Mouse (Mus musculus) forebrain, embryonic 14.5 days (tissue): ENCODE results near the gene Pde4c. TPM values are rescaled to one million over a fixed set of nuclear protein-coding genes. Genes with fewer than 3 reads are reported as not detected.

ENCODE experiments used
- ATAC-seq: fragments of 200-750 bp; cut with Nextera tagmentation; 2 replicates; pipeline ENCODE4 v1.8.0; 2017; ENCODE audit warnings: mild to moderate bottlenecking, moderate library complexity
- DNase-seq: peaks from one replicate; pipeline ENCODE4 v3.0.0-alpha.2; 2015; ENCODE audit warnings: low spot score
- H3K27ac ChIP-seq: fragments of 300-500 bp; sonication (generic); 2 replicates; pipeline ENCODE4 v1.5.1; 2014; ENCODE audit warnings: low read depth, mild to moderate bottlenecking, control low read depth, low read length, moderate library complexity
- H3K27me3 ChIP-seq: fragments of 300-500 bp; sonication (generic); replicated peaks from 2 replicates; pipeline ENCODE4 v1.6.1; 2014; ENCODE audit warnings: low read length, control low read depth, mixed read lengths; ENCODE audit not compliant: control insufficient read depth, insufficient read depth
- H3K36me3 ChIP-seq: fragments of 300-500 bp; sonication (generic); 2 replicates; pipeline ENCODE4 v1.6.1; 2014; ENCODE audit warnings: low read length, control low read depth; ENCODE audit not compliant: control insufficient read depth, insufficient read depth
- H3K4me1 ChIP-seq: fragments of 300-500 bp; sonication (generic); 2 replicates; pipeline ENCODE4 v1.6.1; 2014; ENCODE audit warnings: antibody characterized with exemption, low read length, control low read depth; ENCODE audit not compliant: control insufficient read depth, insufficient read depth
- H3K4me2 ChIP-seq: fragments of 300-500 bp; sonication (generic); 2 replicates; pipeline ENCODE4 v1.6.1; 2014; ENCODE audit warnings: mild to moderate bottlenecking, control low read depth, low read length
- H3K4me3 ChIP-seq: fragments of 300-500 bp; sonication (generic); 2 replicates; pipeline ENCODE4 v1.5.1; 2014; ENCODE audit warnings: low read depth, low read length, control low read depth
- H3K9ac ChIP-seq: fragments of 300-500 bp; sonication (generic); 2 replicates; pipeline ENCODE4 v1.6.1; 2014; ENCODE audit warnings: mild to moderate bottlenecking, low read length, control low read depth, moderate library complexity
- H3K9me3 ChIP-seq: fragments of 300-500 bp; sonication (generic); replicated peaks from 2 replicates; pipeline ENCODE4 v1.6.1; 2016; ENCODE audit warnings: low read length, control low read depth, mixed read lengths; ENCODE audit not compliant: control insufficient read depth
- WGBS: fragments of 180-500 bp; shearing (Covaris S2); extraction: QIAGEN DNeasy Blood & Tissue Kit; methylation state at CpG from one replicate; pipeline ENCODE4 v1.1.7; 2014; 5-methylcytosine and 5-hydroxymethylcytosine counted together
- polyA plus RNA-seq: library from polyadenylated mRNA; unstranded; fragments of >200 nt; fragmentation: Nextera tagmentation; extraction: Ambion mirVana; gene quantifications from 2 replicates; pipeline ENCODE4 v1.2.1, GENCODE M21; 2014

Gene Pde4c
- polyA plus RNA-seq, 1 experiment from 2014 or later: not detected

DNA sequence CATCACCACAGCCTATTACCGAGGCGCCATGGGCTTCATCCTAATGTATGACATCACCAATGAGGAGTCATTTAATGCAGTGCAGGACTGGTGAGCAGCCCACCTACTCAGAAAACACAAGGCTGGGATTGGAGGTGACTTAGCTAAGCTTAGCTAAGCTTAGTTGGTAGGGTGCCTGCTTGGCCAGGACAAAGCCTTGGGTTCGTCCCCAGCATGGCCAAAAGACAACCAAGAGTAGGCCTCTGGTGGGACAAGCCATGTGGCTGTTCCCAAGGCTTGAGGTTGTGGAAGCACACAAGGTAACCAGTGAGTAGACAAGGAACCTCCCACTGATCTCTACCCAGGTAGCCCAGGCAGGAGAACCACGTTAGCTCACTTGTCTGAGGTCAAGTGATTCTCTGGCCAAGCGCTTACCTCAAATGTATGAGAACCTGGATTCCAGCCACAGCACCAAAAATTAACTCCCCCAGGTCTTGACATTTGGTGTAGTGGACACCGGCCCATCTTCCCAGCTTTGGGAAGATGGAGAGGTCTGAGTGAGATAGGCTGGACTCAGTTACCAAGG is 33.0 kb downstream of the Pde4c start:
- Histone ChIP-seq H3K9ac (no peak overlapping the region), H3K4me3 (no peak overlapping the region), H3K27ac (0 out of 2 replicates have a peak overlapping the region, but pooled peaks have one; percentile 70), H3K9me3 (no peaks in the 10 kb centered on the region), H3K27me3 (no peaks in the 10 kb centered on the region), H3K4me2 (no peak overlapping the region), H3K36me3 (peaks cover 27% of the 10 kb centered on the region), H3K4me1 (peaks cover 24% of the 10 kb centered on the region)
- DNase-seq (no peak), ATAC-seq (no peak)
- WGBS: 90% methylated on average over 6 of the region's 6 CpGs

DNA sequence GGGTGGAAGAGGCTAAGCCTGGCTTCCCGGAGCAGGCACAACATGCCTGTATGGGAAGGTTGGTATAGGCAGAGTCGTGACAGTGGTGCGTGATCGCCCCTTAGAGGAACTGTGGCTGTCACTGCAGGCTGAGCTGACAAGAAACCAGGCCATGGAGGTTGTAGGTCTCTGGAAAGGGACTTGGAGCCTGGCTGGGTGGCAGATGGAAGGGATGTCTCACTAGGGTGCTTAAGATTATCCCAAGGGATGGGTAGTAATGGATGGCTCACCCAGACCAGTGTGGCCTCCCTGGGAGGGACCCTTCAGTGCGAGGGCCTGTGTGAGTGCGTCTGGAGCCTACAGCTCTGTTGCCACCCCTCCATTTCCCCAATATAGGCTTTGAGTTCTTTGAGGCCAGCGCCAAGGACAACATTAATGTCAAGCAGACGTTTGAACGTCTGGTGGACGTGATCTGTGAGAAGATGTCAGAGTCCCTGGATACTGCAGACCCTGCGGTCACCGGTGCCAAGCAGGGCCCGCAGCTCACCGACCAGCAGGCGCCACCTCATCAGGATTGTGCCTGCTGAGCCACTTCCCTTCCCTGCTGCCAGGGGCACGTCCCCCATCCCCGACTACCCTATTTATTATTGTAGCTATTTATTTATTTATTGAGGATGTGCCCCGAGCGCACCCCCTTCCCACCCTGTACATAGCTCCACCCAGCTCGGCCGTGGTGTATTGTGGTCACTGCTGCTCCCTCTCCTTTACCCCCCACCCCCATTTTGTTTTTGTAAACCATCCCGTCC is 34.2 kb downstream of the Pde4c start:
- Histone ChIP-seq H3K9me3 (no peaks in the 10 kb centered on the region), H3K27me3 (no peaks in the 10 kb centered on the region), H3K4me2 (peak overlapping the region; percentile 20; the same call in 1 of the 2 replicates), H3K36me3 (peaks cover 27% of the 10 kb centered on the region), H3K9ac (0 out of 2 replicates have a peak overlapping the region, but pooled peaks have one; percentile 21), H3K27ac (peak overlapping the region; percentile 70), H3K4me1 (peaks cover 24% of the 10 kb centered on the region), H3K4me3 (no peak overlapping the region)
- 57% methylated on average over 22 of the region's 22 CpGs for WGBS
- DNase-seq (no peak), ATAC-seq (no peak)

DNA sequence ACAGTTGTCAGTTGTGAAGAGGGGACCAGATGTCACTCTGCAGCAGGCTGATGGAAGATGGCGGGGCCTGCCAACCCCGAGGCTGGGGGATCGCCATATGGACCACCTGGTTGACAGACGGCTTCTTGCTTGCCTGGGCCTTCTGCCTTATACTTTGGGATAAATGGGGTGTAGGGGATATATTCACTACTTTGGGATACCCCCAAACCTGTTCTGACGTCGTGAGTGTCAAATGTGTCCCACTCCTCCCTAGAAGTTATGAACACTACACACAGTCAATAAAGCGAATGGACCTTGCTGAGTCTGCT is 34.7 kb downstream of the Pde4c start:
- peaks cover 24% of the 10 kb centered on the region for H3K4me1 ChIP-seq

DNA sequence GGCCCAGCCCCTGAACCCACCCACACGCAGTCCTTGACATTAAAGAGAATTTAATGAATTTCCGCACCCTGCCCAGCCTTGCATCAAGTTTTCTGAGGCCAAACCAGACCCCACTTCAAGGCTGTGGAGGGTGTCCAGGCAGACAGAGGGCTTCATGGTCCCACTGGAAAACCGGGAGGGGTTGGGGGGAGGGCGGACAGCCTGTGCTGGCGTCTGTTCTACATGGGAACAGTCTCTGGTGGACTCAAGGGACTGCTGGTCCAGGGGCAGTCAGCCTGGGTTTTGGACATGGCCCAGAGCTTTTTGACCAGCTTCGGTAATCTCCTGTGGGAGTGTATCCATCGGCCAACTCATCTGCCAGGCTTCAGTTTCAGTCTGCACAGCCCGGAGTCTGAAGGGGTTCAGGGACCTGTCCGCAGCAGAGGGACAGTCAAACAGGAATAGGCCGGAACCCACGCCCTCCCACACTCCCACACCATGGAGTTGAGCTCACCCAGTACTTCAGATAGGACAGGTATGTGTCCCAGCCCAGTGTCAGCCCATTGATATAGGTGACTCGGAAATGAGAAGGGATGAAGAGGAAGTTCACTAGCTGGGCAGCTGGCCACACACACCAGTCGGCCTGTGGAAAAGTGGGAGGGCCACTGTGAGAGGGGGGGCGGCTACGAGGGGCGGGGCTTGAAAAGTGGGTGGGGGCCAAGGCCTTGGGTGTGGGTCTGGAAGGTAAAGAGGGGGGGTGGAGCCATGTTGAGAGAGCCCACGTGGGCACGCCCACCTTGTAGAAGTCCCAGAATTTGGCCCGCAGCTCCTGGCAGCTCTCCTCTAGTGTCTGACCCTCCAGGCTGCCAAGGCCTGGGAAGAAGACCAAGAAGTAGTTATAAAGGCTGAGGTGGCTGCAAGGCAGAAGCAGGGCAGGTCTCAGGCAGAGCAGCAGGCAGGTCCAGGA is 35.4 kb downstream of the Pde4c start:
- peak overlapping the region; percentile 65 for H3K27ac ChIP-seq
- H3K9ac ChIP-seq: 0 out of 2 replicates have a peak overlapping the region, but pooled peaks have one; percentile 13
- H3K4me2 ChIP-seq: 0 out of 2 replicates have a peak overlapping the region, but pooled peaks have one; percentile 100
- H3K4me1 ChIP-seq: peaks cover 24% of the 10 kb centered on the region
- no peaks in the 10 kb centered on the region for H3K9me3 ChIP-seq
- no peak for DNase-seq
- no peak for ATAC-seq
- H3K36me3 ChIP-seq: peaks cover 27% of the 10 kb centered on the region
- WGBS: 69% methylated on average over 18 of the region's 19 CpGs
- no peak overlapping the region for H3K4me3 ChIP-seq
- H3K27me3 ChIP-seq: no peaks in the 10 kb centered on the region

More for the DNA sequence above, 34.7 kb downstream of the Pde4c start:
- Histone ChIP-seq H3K27me3 (no peaks in the 10 kb centered on the region), H3K4me2 (peak overlapping the region; percentile 20; the same call in 1 of the 2 replicates), H3K27ac (peak overlapping the region; percentile 70; the same call in 1 of the 2 replicates), H3K9me3 (no peaks in the 10 kb centered on the region), H3K4me3 (no peak overlapping the region), H3K36me3 (peaks cover 27% of the 10 kb centered on the region), H3K9ac (no peak overlapping the region)
- no peak for ATAC-seq
- 70% methylated on average over 7 of the region's 7 CpGs for WGBS
- DNase-seq: peak; percentile 72

DNA sequence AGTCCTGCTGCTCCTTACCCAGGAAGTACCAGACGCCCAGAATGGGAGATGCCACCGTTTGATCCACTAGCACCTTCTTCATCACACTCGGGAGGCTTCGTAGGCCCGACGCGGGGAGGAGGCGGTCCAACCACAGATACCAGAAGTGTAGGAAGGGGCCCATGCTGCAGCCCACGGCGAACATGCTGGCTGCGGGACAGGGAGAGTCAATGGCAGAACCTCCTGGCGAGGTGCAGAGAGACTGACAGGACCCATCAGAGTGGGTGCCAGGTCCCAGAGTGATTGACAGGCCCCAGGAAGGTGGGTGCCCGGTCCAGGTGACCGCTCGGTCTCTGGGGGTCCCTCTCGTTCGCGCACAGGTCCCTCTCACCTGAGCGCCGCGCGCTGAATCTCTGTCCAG is 36.8 kb downstream of the Pde4c start:
- ATAC-seq (no peak; the same call in 1 of the 2 replicates), DNase-seq (no peak)
- peak overlapping the region; percentile 83 for H3K9ac ChIP-seq
- H3K4me2 ChIP-seq: peak overlapping the region; percentile 100
- H3K4me3 ChIP-seq: peak overlapping the region; percentile 71
- H3K27ac ChIP-seq: peak overlapping the region; percentile 84
- H3K9me3 ChIP-seq: no peaks in the 10 kb centered on the region
- peaks cover 31% of the 10 kb centered on the region for H3K36me3 ChIP-seq
- WGBS: 1% methylated on average over 19 of the region's 22 CpGs
- H3K4me1 ChIP-seq: peaks cover 21% of the 10 kb centered on the region
- no peaks in the 10 kb centered on the region for H3K27me3 ChIP-seq

- WGBS: under 1% methylated on average over 54 of the region's 55 CpGs
- Histone ChIP-seq H3K27me3 (no peaks in the 10 kb centered on the region), H3K9ac (peak within 1 kb of the TSS; percentile 83), H3K27ac (peak within 1 kb of the TSS; percentile 84), H3K36me3 (peaks cover 30% of the 10 kb centered on the region), H3K4me3 (peak within 1 kb of the TSS; percentile 71), H3K4me2 (peak within 1 kb of the TSS; percentile 100), H3K4me1 (peaks cover 16% of the 10 kb centered on the region), H3K9me3 (no peaks in the 10 kb centered on the region)
- peak; percentile 99 for DNase-seq
- ATAC-seq: peak; percentile 96
These were observed 37.4 kb downstream of the Pde4c start, which contains the start of gene Mpv17l2 for GRCm38 (mm10) chr8:70760775-70761406. Gene Mpv17l2, minus strand, starts transcription at chr8:70760946.

GRCm38 (mm10) chr8:70762118-70762517 is 38.6 kb downstream of the Pde4c start:
- no peak overlapping the region for H3K4me3 ChIP-seq
- DNase-seq: no peak
- no peak overlapping the region for H3K4me2 ChIP-seq
- 69% methylated on average over 1 of the region's 1 CpGs for WGBS
- no peak overlapping the region for H3K9ac ChIP-seq
- H3K36me3 ChIP-seq: peaks cover 21% of the 10 kb centered on the region
- H3K27me3 ChIP-seq: no peaks in the 10 kb centered on the region
- no peaks in the 10 kb centered on the region for H3K9me3 ChIP-seq
- no peak overlapping the region for H3K27ac ChIP-seq
- peaks cover 22% of the 10 kb centered on the region for H3K4me1 ChIP-seq
- ATAC-seq: no peak

DNA sequence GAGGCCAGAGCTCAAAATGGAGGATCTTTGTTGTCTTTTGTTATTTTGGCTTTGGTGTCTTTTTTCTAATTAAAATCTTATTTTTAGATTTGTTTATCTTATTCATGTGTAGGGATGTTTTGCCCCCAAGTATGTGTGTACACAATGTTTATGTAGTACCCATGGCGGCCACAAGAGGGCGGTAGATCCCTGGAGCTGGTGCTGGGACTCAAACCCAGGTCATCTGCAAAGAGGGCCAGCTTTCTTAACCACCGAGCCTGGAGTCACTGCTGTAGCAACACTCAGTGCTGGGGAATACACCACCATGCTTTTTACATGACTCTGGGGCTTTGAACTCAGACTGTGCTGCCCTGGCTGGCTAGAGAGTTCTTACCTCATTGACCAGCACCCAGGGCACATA is 39.8 kb downstream of the Pde4c start:
- H3K27ac ChIP-seq: no peak overlapping the region

More for the DNA sequence above, 39.8 kb downstream of the Pde4c start:
- 3% methylated on average over 3 of the region's 3 CpGs for WGBS
- no peak overlapping the region for H3K4me2 ChIP-seq
- no peak for DNase-seq
- H3K9me3 ChIP-seq: no peaks in the 10 kb centered on the region
- no peak for ATAC-seq
- H3K4me1 ChIP-seq: peaks cover 19% of the 10 kb centered on the region
- no peak overlapping the region for H3K4me3 ChIP-seq
- no peak overlapping the region for H3K9ac ChIP-seq
- H3K36me3 ChIP-seq: peaks cover 20% of the 10 kb centered on the region
- H3K27me3 ChIP-seq: no peaks in the 10 kb centered on the region
